Mouse (Mus musculus) cerebellum, adult 9-11 months (tissue): ENCODE data around the gene Arhgap24.

Experiments
- DNase-seq: peaks from one replicate; pipeline ENCODE4 v3.0.0; 2022

The Arhgap24 gene

GRCm38 (mm10) chr5:102591422-102591821 lies 110.2 kb downstream of the Arhgap24 start:
- no peak for DNase-seq

- DNase-seq = no peak
Measured at GRCm38 (mm10) chr5:102593058-102593457, 111.9 kb downstream of the Arhgap24 start.

GRCm38 (mm10) chr5:102599102-102599501 lies 117.9 kb downstream of the Arhgap24 start:
- DNase-seq = no peak

GRCm38 (mm10) chr5:102613571-102613970 lies 132.4 kb downstream of the Arhgap24 start:
- no peak for DNase-seq

GRCm38 (mm10) chr5:102614081-102614480 lies 132.9 kb downstream of the Arhgap24 start:
- DNase-seq = no peak

- no peak for DNase-seq
Measured at GRCm38 (mm10) chr5:102615249-102615648, 134.1 kb downstream of the Arhgap24 start.

GRCm38 (mm10) chr5:102621036-102621435 lies 139.8 kb downstream of the Arhgap24 start:
- DNase-seq = no peak

GRCm38 (mm10) chr5:102623807-102624435 lies 142.7 kb downstream of the Arhgap24 start:
- DNase-seq = no peak

- DNase-seq = no peak
Measured at GRCm38 (mm10) chr5:102626671-102627070, 145.5 kb downstream of the Arhgap24 start.

GRCm38 (mm10) chr5:102629362-102629771 lies 148.2 kb downstream of the Arhgap24 start:
- DNase-seq = no peak

- DNase-seq = no peak
Measured at GRCm38 (mm10) chr5:102635591-102635990, 154.4 kb downstream of the Arhgap24 start.

GRCm38 (mm10) chr5:102639782-102640559 lies 158.8 kb downstream of the Arhgap24 start:
- no peak for DNase-seq

- DNase-seq = no peak
Measured at GRCm38 (mm10) chr5:102643364-102643763, 162.2 kb downstream of the Arhgap24 start.

GRCm38 (mm10) chr5:102643820-102644219 lies 162.6 kb downstream of the Arhgap24 start:
- DNase-seq = no peak

- no peak for DNase-seq
Measured at GRCm38 (mm10) chr5:102659061-102659460, 177.9 kb downstream of the Arhgap24 start.

- no peak for DNase-seq
Measured at GRCm38 (mm10) chr5:102664988-102665726, 184.0 kb downstream of the Arhgap24 start.

- no peak for DNase-seq
Measured at GRCm38 (mm10) chr5:102666886-102667285, 185.7 kb downstream of the Arhgap24 start.

GRCm38 (mm10) chr5:102667754-102668575 lies 186.8 kb downstream of the Arhgap24 start:
- no peak for DNase-seq

- no peak for DNase-seq
Measured at GRCm38 (mm10) chr5:102670206-102670605, 189.0 kb downstream of the Arhgap24 start.

- DNase-seq = no peak
Measured at GRCm38 (mm10) chr5:102670731-102671345, 189.6 kb downstream of the Arhgap24 start.

GRCm38 (mm10) chr5:102675326-102675725 lies 194.1 kb downstream of the Arhgap24 start:
- no peak for DNase-seq

- no peak for DNase-seq
Measured at GRCm38 (mm10) chr5:102677176-102677575, 196.0 kb downstream of the Arhgap24 start.
